Mouse (Mus musculus) MEL (cell line): ENCODE data around the gene Smim10l1. TPM values are rescaled to one million over a fixed set of nuclear protein-coding genes. Genes with fewer than 3 reads are reported as not detected.
A peak's percentile ranks its signal among the peaks of the same experiment; 100 is the strongest.

Experiments used
- DNase-seq: peaks from one replicate; pipeline ENCODE4 v3.0.0; 2011; ENCODE audit warnings: low read depth, low spot score
- H3K27ac ChIP-seq: 2 replicates; pipeline ENCODE4 v1.5.1; 2012; ENCODE audit warnings: low read depth, mild to moderate bottlenecking, control low read depth, low read length, moderate library complexity; ENCODE audit not compliant: control insufficient read depth
- H3K27me3 ChIP-seq, 2 experiments: fragments of 150-350 bp in 1 of 2; sonication (generic) in 1 of 2; 2 replicates each; pipeline ENCODE4 v1.6.1; 2012; ENCODE audit warnings: low read length in 2 of 2, mild to moderate bottlenecking in 2 of 2, improper control_type of control experiment in 1 of 2, moderate library complexity in 1 of 2; ENCODE audit not compliant: insufficient read depth in 2 of 2, control insufficient read depth in 1 of 2
- H3K36me3 ChIP-seq, 2 experiments: 2 replicates each; pipeline ENCODE4 v1.6.1; 2012 to 2014; ENCODE audit warnings: low read length in 2 of 2, improper control_type of control experiment in 1 of 2, inconsistent platforms in 1 of 2, mild to moderate bottlenecking in 1 of 2; ENCODE audit not compliant: insufficient read depth in 2 of 2, control insufficient read depth in 1 of 2
- H3K4me1 ChIP-seq, 2 experiments: fragments of 150-350 bp in 1 of 2; sonication (generic) in 1 of 2; 2 replicates each; pipeline ENCODE4 v1.6.1; 2012; ENCODE audit warnings: low read length in 2 of 2, improper control_type of control experiment in 1 of 2, mild to moderate bottlenecking in 1 of 2; ENCODE audit not compliant: insufficient read depth in 2 of 2, control insufficient read depth in 1 of 2
- H3K4me3 ChIP-seq, 2 experiments: fragments of 150-350 bp in 1 of 2; sonication (generic) in 1 of 2; 2 replicates each; pipeline ENCODE4 v1.5.1; 2012; ENCODE audit warnings: low read depth in 2 of 2, low read length in 2 of 2, mild to moderate bottlenecking in 2 of 2, moderate library complexity in 2 of 2, control low read depth in 1 of 2, improper control_type of control experiment in 1 of 2; ENCODE audit not compliant: control insufficient read depth in 1 of 2, insufficient read depth in 1 of 2
- H3K79me2 ChIP-seq: 2 replicates; pipeline ENCODE4 v1.6.1; 2012; ENCODE audit warnings: mild to moderate bottlenecking, low read length, moderate library complexity; ENCODE audit not compliant: control insufficient read depth, poor library complexity, insufficient read depth
- H3K9ac ChIP-seq: 2 replicates; pipeline ENCODE4 v1.6.1; 2012; ENCODE audit warnings: low read depth, mild to moderate bottlenecking, control low read depth, low read length, moderate library complexity; ENCODE audit not compliant: control insufficient read depth, poor library complexity, severe bottlenecking
- H3K9me3 ChIP-seq: fragments of 150-350 bp; sonication (generic); replicated peaks from 2 replicates; pipeline ENCODE4 v1.6.1; 2012; ENCODE audit warnings: mild to moderate bottlenecking, low read length, improper control_type of control experiment, moderate library complexity; ENCODE audit not compliant: insufficient read depth
- BHLHE40 ChIP-seq: IDR thresholded peaks from 2 replicates; pipeline ENCODE4 v1.6.1; 2012; ENCODE audit warnings: low read depth, mild to moderate bottlenecking, inconsistent platforms, low read length, improper control_type of control experiment, borderline replicate concordance
- CHD2 ChIP-seq: IDR thresholded peaks from 2 replicates; pipeline ENCODE4 v1.6.1; 2011; ENCODE audit warnings: low read length, improper control_type of control experiment
- CTCF ChIP-seq, 3 experiments: IDR thresholded peaks in 2 of 3; conservative IDR thresholded peaks in 1 of 3; 2 replicates each; pipeline ENCODE4 v1.5.1; 2011 to 2012; ENCODE audit warnings: low read length in 3 of 3, low read depth in 2 of 3, mild to moderate bottlenecking in 2 of 3, improper control_type of control experiment in 1 of 3, inconsistent platforms in 1 of 3, mixed read lengths in 1 of 3, moderate library complexity in 1 of 3; ENCODE audit not compliant: control insufficient read depth in 1 of 3, insufficient read depth in 1 of 3, poor library complexity in 1 of 3, severe bottlenecking in 1 of 3
- ELF1 ChIP-seq: IDR thresholded peaks from 2 replicates; pipeline ENCODE4 v1.6.1; 2014; ENCODE audit warnings: low read depth, mild to moderate bottlenecking, inconsistent platforms, low read length, improper control_type of control experiment, moderate library complexity
- HCFC1 ChIP-seq: IDR thresholded peaks from 2 replicates; pipeline ENCODE4 v1.6.1; 2012; ENCODE audit warnings: low read depth, mild to moderate bottlenecking, inconsistent platforms, low read length, improper control_type of control experiment, moderate library complexity
- JUND ChIP-seq: IDR thresholded peaks from 2 replicates; pipeline ENCODE4 v1.6.1; 2011; ENCODE audit warnings: low read depth, mild to moderate bottlenecking, improper control_type of control experiment, low read length
- MAX ChIP-seq: IDR thresholded peaks from 2 replicates; pipeline ENCODE4 v1.6.1; 2011; ENCODE audit warnings: low read length, improper control_type of control experiment
- MXI1 ChIP-seq: IDR thresholded peaks from 2 replicates; pipeline ENCODE4 v1.6.1; 2011; ENCODE audit warnings: mild to moderate bottlenecking, low read depth, low read length, improper control_type of control experiment
- MYB ChIP-seq: IDR thresholded peaks from 2 replicates; pipeline ENCODE4 v1.6.1; 2011; ENCODE audit warnings: mild to moderate bottlenecking, low read depth, low read length, improper control_type of control experiment
- NELFE ChIP-seq: IDR thresholded peaks from 2 replicates; pipeline ENCODE4 v1.6.1; 2011; ENCODE audit warnings: low read depth, low read length, improper control_type of control experiment
- NRF1 ChIP-seq: IDR thresholded peaks from 2 replicates; pipeline ENCODE4 v1.6.1; 2014; ENCODE audit warnings: low read depth, mild to moderate bottlenecking, inconsistent platforms, low read length, improper control_type of control experiment, moderate library complexity; ENCODE audit not compliant: poor library complexity, insufficient read depth, severe bottlenecking
- POLR2A ChIP-seq, 2 experiments: IDR thresholded peaks; 2 replicates each; pipeline ENCODE4 v1.6.1; 2011 to 2012; ENCODE audit warnings: low read length in 2 of 2, mild to moderate bottlenecking in 2 of 2, control low read depth in 1 of 2, improper control_type of control experiment in 1 of 2, low read depth in 1 of 2, moderate library complexity in 1 of 2; ENCODE audit not compliant: control insufficient read depth in 1 of 2, insufficient read depth in 1 of 2, poor library complexity in 1 of 2
- POLR2AphosphoS2 ChIP-seq: IDR thresholded peaks from 2 replicates; pipeline ENCODE4 v1.6.1; 2011; ENCODE audit warnings: low read length, improper control_type of control experiment
- RAD21 ChIP-seq: IDR thresholded peaks from 2 replicates; pipeline ENCODE4 v1.6.1; 2011; ENCODE audit warnings: mild to moderate bottlenecking, low read depth, low read length, improper control_type of control experiment
- SIN3A ChIP-seq: IDR thresholded peaks from 2 replicates; pipeline ENCODE4 v1.6.1; 2012; ENCODE audit warnings: low read length, improper control_type of control experiment, inconsistent platforms
- TAL1 ChIP-seq: IDR thresholded peaks from 2 replicates; pipeline ENCODE4 v1.6.1; 2012; ENCODE audit warnings: mild to moderate bottlenecking, inconsistent platforms, low read length, moderate library complexity, mixed read lengths
- TBP ChIP-seq: IDR thresholded peaks from 2 replicates; pipeline ENCODE4 v1.8.0; 2011; ENCODE audit warnings: low read depth, low read length, improper control_type of control experiment
- TCF12 ChIP-seq: IDR thresholded peaks from 2 replicates; pipeline ENCODE4 v1.6.1; 2014; ENCODE audit warnings: low read depth, mild to moderate bottlenecking, inconsistent platforms, low read length, improper control_type of control experiment, moderate library complexity
- UBTF ChIP-seq: IDR thresholded peaks from 2 replicates; pipeline ENCODE4 v1.6.1; 2012; ENCODE audit warnings: low read depth, mild to moderate bottlenecking, inconsistent platforms, low read length, improper control_type of control experiment, moderate library complexity, borderline replicate concordance; ENCODE audit not compliant: insufficient read depth
- USF1 ChIP-seq: IDR thresholded peaks from 2 replicates; pipeline ENCODE4 v1.6.1; 2014; ENCODE audit warnings: low read depth, mild to moderate bottlenecking, inconsistent platforms, low read length, improper control_type of control experiment, moderate library complexity
- ZKSCAN1 ChIP-seq: IDR thresholded peaks from 2 replicates; pipeline ENCODE4 v1.6.1; 2012; ENCODE audit warnings: low read depth, mild to moderate bottlenecking, inconsistent platforms, low read length, improper control_type of control experiment, moderate library complexity
- ZMIZ1 ChIP-seq: IDR thresholded peaks from 2 replicates; pipeline ENCODE4 v1.6.1; 2012; ENCODE audit warnings: low read depth, mild to moderate bottlenecking, inconsistent platforms, low read length, improper control_type of control experiment, moderate library complexity
- polyA plus RNA-seq, 2 experiments: library from polyadenylated mRNA; stranded (reverse) in 1 of 2; unstranded in 1 of 2; fragments of >175 nt in 1 of 2; fragments of >200 nt in 1 of 2; gene quantifications; 2 replicates each; pipeline versions ENCODE4 v1.2.1 to v1.2.4; 2012; ENCODE audit warnings: low replicate concordance in 2 of 2, low read depth in 1 of 2; ENCODE audit not compliant: insufficient read length in 2 of 2, insufficient read depth in 1 of 2, missing spikeins in 1 of 2
- total RNA-seq: library from RNA; depleted of rRNA; stranded (reverse); fragments of 300-350 nt; gene quantifications from 2 replicates; pipeline ENCODE4 v1.2.3, GENCODE M21; 2012

The Smim10l1 gene
- total and polyA plus RNA-seq, 3 experiments = 14.3 to 28.0 TPM; not detected in 1

DNA sequence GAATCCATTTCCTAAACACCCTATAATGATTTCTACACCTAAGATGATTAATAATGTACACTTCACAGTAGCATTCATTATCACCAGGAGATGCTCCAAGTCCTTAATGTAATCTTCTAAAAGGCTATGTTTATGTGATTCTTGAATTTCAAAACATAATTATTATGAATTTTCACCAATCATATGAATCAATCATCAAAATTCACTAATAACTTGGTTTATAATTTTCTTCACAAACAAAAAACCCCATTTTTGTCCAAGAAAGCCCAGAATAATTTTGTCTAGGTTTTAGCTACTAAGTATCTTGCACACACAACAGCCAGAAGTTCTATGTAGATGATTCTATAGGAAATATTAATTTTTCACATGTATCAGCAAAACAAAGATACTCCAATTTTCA lies 49.0 kb upstream of the Smim10l1 start, which contains the start of gene Tas2r140 (continued):
- TF ChIP-seq TCF12 = no peak
- TF ChIP-seq, all 39 proteins: peak for 0

DNA sequence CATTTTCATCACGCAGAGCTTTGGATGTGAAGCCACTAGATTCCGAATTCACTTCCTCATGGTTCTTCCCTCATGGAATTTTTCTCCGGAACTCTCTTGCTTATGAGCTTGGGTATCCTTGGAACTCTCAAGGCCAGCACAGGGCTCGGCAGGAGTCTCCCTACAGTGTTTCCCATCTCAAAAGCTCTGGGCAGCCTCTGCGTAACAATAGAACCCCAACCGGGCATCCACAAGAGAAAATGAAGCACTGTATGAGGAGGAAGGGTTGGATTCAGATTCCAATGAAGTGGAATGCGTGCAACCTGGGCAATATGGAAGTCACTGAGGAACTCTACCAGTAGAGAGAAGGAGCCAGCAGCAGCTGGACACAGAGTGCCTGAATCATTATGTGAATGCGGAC lies 12.5 kb upstream of the Smim10l1 start:
- Histone ChIP-seq H3K9ac (no peak overlapping the region), H3K79me2 (no peaks in the 10 kb centered on the region), H3K4me3 (no peak overlapping the region), H3K27ac (no peak overlapping the region), H3K27me3 (no peaks in the 10 kb centered on the region), H3K9me3 (no peaks in the 10 kb centered on the region), H3K36me3 (no peaks in the 10 kb centered on the region), H3K4me1 (no peaks in the 10 kb centered on the region)
- TF ChIP-seq CHD2 = no peak
- no peak for DNase-seq

DNA sequence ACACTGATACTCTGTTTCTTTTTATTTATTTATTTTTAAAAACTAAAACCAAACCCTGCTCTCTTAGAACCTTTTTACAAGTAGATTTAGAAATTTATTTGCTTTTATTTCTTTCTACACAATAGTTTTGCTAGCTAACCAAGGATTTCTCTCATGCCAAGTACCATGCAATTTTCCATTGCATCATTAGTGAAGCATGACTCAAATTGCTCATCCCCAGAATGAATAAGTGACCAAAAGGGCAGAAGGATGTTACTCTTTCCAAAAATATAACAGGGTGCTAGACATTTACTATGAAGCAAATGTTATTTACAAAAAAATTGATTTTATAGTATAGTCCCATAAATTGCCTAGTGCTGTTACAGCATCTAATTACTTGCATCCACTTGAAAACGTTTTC lies 2.3 kb upstream of the Smim10l1 start:
- no peak for TF ChIP-seq POLR2AphosphoS2
- no peak for TF ChIP-seq ELF1
- TF ChIP-seq USF1 = no peak
- no peak for TF ChIP-seq SIN3A
- TF ChIP-seq HCFC1 = no peak
- TF ChIP-seq CTCF (IDR thresholded peaks at IDR 0.05 in 2 of 3, conservative IDR thresholded peaks at IDR 0.05 in 1 of 3; ENCODE audit: control insufficient read depth in 1 of 3, insufficient read depth in 1 of 3, low read depth in 2 of 3, low read length in 3 of 3, poor library complexity in 1 of 3, severe bottlenecking in 1 of 3) = no peak
- no peak for TF ChIP-seq RAD21
- no peak for DNase-seq
- Histone ChIP-seq H3K79me2 (peaks cover 7% of the 10 kb centered on the region), H3K27me3 (no peaks in the 10 kb centered on the region), H3K4me3 (no peak overlapping the region), H3K4me1 (peaks cover 0 to 2% of the 10 kb centered on the region in 2 experiments; a peak in 1 of 4 replicates), H3K9me3 (no peaks in the 10 kb centered on the region), H3K36me3 (peaks cover 0 to 8% of the 10 kb centered on the region in 2 experiments; a peak in 2 of 4 replicates), H3K27ac (no peak overlapping the region), H3K9ac (no peak overlapping the region)

DNA sequence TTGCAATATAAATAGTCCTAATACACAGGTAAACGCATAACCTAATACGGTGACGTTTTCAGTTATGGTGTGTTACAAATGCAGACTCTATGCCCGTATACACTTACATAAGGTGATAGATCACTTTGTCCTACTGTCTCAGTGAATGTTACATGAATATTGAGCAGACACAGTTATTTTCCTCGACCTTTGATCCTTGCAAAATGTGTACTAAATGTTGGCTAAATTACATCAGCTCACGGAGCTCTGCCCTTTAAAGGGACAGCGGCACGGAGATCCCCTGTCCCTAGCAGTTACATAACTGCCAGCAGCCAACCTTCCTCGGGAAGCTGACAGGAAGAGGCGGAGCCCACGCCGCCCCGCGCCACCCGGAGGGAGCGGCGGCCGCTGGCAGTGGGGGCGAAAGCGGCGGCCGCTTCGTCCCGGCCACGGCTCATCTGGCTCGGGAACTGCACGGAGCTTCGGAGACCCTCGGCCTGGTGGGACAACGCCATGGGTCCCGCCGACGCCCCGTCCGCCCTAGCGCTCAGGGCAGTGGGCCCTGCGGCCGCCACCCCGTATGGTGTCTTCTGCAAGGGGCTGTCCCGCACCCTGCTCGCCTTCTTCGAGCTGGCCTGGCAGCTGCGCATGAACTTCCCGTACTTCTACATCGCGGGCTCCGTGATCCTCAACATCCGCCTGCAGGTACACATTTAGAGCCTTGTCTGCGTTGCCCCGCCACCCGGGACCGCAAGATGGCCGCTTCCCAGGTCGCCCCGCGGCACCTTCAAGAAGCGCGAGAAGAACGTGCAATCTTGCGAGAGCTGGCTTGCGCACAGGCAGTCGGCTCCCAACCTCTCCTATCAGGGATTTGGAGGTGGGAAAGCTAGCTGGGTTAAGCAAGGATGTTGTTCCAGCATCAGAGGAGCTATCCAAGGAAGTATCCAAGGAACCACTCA lies 482 bp downstream of the Smim10l1 start:
- peak; percentile 95 for DNase-seq
- peaks cover 0 to 8% of the 10 kb centered on the region in 2 experiments; a peak in 2 of 4 replicates for H3K36me3 ChIP-seq
- H3K9me3 ChIP-seq = no peaks in the 10 kb centered on the region
- peak overlapping the region; percentile 68 to 95 for H3K4me3 ChIP-seq
- H3K27me3 ChIP-seq = no peaks in the 10 kb centered on the region
- H3K9ac ChIP-seq = peak overlapping the region; percentile 97
- H3K4me1 ChIP-seq = peaks cover 0 to 2% of the 10 kb centered on the region in 2 experiments; a peak in 1 of 4 replicates
- peaks cover 7% of the 10 kb centered on the region for H3K79me2 ChIP-seq
- H3K27ac ChIP-seq = peak overlapping the region; percentile 94
- TF ChIP-seq MYB (no peak), NELFE (peak; percentile 56), JUND (no peak), POLR2A (IDR thresholded peaks at IDR 0.05; ENCODE audit: control insufficient read depth in 1 of 2, insufficient read depth in 1 of 2, low read depth in 1 of 2, low read length in 2 of 2, poor library complexity in 1 of 2) (peak; percentile 77 to 78; a peak in 3 of 4 replicates), UBTF (no peak), USF1 (no peak), TBP (peak; percentile 58), NRF1 (peak; percentile 55), MXI1 (peak; percentile 52; the same call in 1 of the 2 replicates), BHLHE40 (no peak), ZMIZ1 (0 out of 2 replicates have a peak, but pooled peaks have one; percentile 40), HCFC1 (peak; percentile 86), TCF12 (no peak), ZKSCAN1 (no peak), MAX (no peak), POLR2AphosphoS2 (no peak), TAL1 (no peak)
